Mouse (Mus musculus) liver, embryonic 15.5 days (tissue): ENCODE measurements around the gene Cwh43. TPM values are rescaled to one million over a fixed set of nuclear protein-coding genes. Genes with fewer than 3 reads are reported as not detected.
A peak's percentile ranks its signal among the peaks of the same experiment; 100 is the strongest.

Experiments
- ATAC-seq: fragments of 200-750 bp; cut with Nextera tagmentation; 2 replicates; pipeline ENCODE4 v1.8.0; 2017; ENCODE audit warnings: moderate number of reproducible peaks, mild to moderate bottlenecking, moderate library complexity; ENCODE audit not compliant: insufficient read depth
- H3K27ac ChIP-seq: fragments of 300-500 bp; sonication (generic); replicated peaks from 2 replicates; pipeline ENCODE4 v1.5.1; 2015; ENCODE audit warnings: mild to moderate bottlenecking, inconsistent platforms
- H3K27me3 ChIP-seq: fragments of 300-500 bp; sonication (generic); 2 replicates; pipeline ENCODE4 v1.6.1; 2015; ENCODE audit warnings: mild to moderate bottlenecking, inconsistent platforms
- H3K36me3 ChIP-seq: fragments of 300-500 bp; sonication (generic); replicated peaks from 2 replicates; pipeline ENCODE4 v1.6.1; 2015; ENCODE audit warnings: moderate library complexity, mild to moderate bottlenecking, inconsistent platforms
- H3K4me1 ChIP-seq: fragments of 300-500 bp; sonication (generic); replicated peaks from 2 replicates; pipeline ENCODE4 v1.6.1; 2015; ENCODE audit warnings: inconsistent platforms
- H3K4me2 ChIP-seq: fragments of 300-500 bp; sonication (generic); 2 replicates; pipeline ENCODE4 v1.6.1; 2015; ENCODE audit warnings: moderate library complexity, mild to moderate bottlenecking, inconsistent platforms
- H3K4me3 ChIP-seq: fragments of 300-500 bp; sonication (generic); replicated peaks from 2 replicates; pipeline ENCODE4 v1.5.1; 2015; ENCODE audit warnings: mild to moderate bottlenecking, inconsistent platforms
- H3K9ac ChIP-seq: fragments of 300-500 bp; sonication (generic); 2 replicates; pipeline ENCODE4 v1.6.1; 2015; ENCODE audit warnings: moderate library complexity, mild to moderate bottlenecking, inconsistent platforms
- H3K9me3 ChIP-seq: fragments of 300-500 bp; sonication (generic); replicated peaks from 2 replicates; pipeline ENCODE4 v1.6.1; 2016; ENCODE audit warnings: inconsistent platforms
- WGBS: fragments of 180-500 bp; shearing (Covaris S2); methylation state at CpG from one replicate; pipeline ENCODE4 v1.1.7; 2015; ENCODE audit warnings: mixed read lengths; ENCODE audit not compliant: insufficient replicate concordance; 5-methylcytosine and 5-hydroxymethylcytosine counted together
- polyA plus RNA-seq: library from polyadenylated mRNA; unstranded; fragments of >200 nt; fragmentation: Nextera tagmentation; extraction: Ambion mirVana; gene quantifications from 2 replicates; pipeline ENCODE4 v1.2.1, GENCODE M21; 2015

Cwh43 gene
- polyA plus RNA-seq, 1 experiment from 2014 or later, result not detected

DNA sequence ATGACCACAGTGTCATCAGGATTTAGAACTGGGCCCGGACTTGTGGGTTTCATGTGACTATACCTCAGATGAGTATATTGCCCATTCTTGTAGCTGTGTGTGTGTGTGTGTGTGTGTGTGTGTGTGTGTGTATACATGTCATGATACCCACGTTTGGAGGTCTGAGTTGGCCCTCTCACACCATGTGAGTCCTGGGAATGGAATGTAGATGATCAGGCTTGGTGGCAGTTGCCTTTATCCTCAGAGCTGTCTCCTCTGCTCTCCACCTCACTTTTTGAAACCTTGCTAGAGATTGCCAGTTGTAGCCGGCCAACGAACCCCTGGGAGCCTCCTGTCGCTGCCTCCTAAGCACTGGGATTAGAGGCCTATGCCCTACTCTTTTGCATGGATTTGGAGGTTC, 33.3 kb upstream of the Cwh43 start:
- 67% methylated on average over 5 of the region's 5 CpGs for WGBS
- H3K27ac ChIP-seq, result no peak overlapping the region
- no peak overlapping the region for H3K4me3 ChIP-seq
- no peak for ATAC-seq
- H3K9ac ChIP-seq, result no peak overlapping the region
- H3K4me1 ChIP-seq, result 0 out of 2 replicates have a peak, but pooled peaks cover 3% of the 10 kb centered on the region
- H3K27me3 ChIP-seq, result peaks cover 38% of the 10 kb centered on the region
- no peak overlapping the region for H3K4me2 ChIP-seq
- no peaks in the 10 kb centered on the region for H3K9me3 ChIP-seq
- H3K36me3 ChIP-seq, result no peaks in the 10 kb centered on the region

DNA sequence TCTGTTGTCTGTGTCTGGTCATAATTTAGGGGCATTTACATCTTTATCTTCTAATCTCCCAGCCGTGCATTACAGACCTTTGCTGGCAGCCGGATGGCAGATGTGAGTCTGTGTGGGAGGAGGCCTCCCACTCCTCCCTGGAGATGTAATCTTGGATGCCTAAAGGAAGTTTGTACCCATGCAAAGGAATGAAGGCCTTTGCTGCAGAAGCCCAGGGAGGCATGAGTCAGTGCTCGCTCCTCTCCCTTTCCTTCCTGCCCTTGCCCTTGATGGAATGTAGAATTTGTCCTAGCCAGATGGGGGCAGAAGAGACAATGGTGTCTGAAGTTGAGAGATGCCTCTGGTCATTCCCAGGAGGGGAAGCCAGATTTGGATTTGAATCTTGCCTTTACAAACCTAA, 32.7 kb upstream of the Cwh43 start:
- 0 out of 2 replicates have a peak, but pooled peaks cover 3% of the 10 kb centered on the region for H3K4me1 ChIP-seq
- no peaks in the 10 kb centered on the region for H3K36me3 ChIP-seq
- no peak overlapping the region for H3K9ac ChIP-seq
- H3K4me2 ChIP-seq, result no peak overlapping the region
- H3K9me3 ChIP-seq, result no peaks in the 10 kb centered on the region
- 24% methylated on average over 3 of the region's 3 CpGs for WGBS
- no peak overlapping the region for H3K4me3 ChIP-seq
- no peak overlapping the region for H3K27ac ChIP-seq
- ATAC-seq, result no peak
- H3K27me3 ChIP-seq, result peaks cover 32% of the 10 kb centered on the region

DNA sequence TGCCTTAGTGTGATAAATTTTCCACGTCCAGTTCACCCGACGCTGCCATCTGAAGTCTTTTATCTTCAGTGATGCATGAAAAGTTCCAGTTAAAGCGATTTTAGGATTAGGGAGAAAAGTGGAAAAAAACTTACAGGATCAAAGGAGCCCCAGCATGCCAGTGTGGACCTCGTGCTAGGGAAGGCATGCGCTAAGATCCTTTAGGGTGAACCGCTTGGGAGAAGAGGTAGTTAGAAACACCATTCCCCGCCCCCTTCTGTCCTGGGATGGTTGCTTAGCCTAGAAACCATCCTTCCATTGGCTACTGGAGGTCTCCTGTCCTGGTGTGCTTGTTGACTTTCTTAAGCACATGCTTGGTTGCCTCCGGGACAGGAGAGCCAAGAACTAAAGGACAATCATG, 29.8 kb upstream of the Cwh43 start:
- no peak overlapping the region for H3K4me2 ChIP-seq
- H3K9me3 ChIP-seq, result no peaks in the 10 kb centered on the region
- no peaks in the 10 kb centered on the region for H3K36me3 ChIP-seq
- no peaks in the 10 kb centered on the region for H3K4me1 ChIP-seq
- peaks cover 37% of the 10 kb centered on the region for H3K27me3 ChIP-seq
- no peak overlapping the region for H3K27ac ChIP-seq
- no peak overlapping the region for H3K9ac ChIP-seq
- WGBS, result 71% methylated on average over 9 of the region's 9 CpGs
- H3K4me3 ChIP-seq, result no peak overlapping the region
- ATAC-seq, result no peak

DNA sequence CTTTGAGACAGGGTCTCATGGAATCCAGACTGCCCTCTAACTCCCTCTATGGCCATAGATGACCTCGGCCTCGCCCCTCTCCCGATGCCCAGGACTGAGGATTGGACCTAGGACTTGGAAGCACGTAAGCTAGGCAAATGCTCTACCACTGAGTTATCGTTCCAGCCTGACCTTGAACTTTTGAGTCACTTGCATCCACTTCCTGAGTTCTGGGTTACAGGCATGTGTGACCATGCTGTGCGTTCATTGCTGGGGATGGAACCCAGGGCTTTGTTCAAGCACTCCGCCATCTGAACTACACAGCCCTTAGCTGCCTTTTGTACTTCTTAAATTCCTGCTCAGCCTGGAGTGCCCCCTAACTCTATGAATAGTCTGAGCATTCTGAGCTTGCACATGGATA, 29.4 kb upstream of the Cwh43 start:
- H3K27me3 ChIP-seq, result peaks cover 42% of the 10 kb centered on the region
- WGBS, result 74% methylated on average over 7 of the region's 7 CpGs
- no peaks in the 10 kb centered on the region for H3K36me3 ChIP-seq
- no peak overlapping the region for H3K4me2 ChIP-seq
- no peak overlapping the region for H3K27ac ChIP-seq
- no peaks in the 10 kb centered on the region for H3K9me3 ChIP-seq
- H3K9ac ChIP-seq, result no peak overlapping the region
- no peaks in the 10 kb centered on the region for H3K4me1 ChIP-seq
- no peak overlapping the region for H3K4me3 ChIP-seq
- ATAC-seq, result no peak

DNA sequence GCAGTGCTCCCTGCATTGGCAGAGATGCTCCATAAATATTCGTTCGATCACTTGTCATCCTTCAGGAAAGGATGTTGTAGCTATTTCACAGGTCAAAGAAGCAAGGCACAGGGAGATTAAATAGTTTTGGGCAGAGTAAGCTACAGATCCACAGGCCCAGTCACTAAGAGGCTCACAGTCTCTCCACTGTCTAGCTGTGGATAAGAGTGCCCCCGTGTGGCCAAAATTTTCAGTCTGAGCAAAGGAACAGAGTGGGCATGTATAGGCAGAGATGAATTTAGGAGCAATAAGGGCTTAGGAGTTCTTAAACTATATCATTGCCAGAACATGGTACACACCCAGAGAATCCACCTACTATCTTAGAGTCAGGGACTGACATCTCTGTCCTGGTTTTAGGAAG, 26.0 kb upstream of the Cwh43 start:
- peak; percentile 71 for ATAC-seq
- no peak overlapping the region for H3K4me3 ChIP-seq
- no peak overlapping the region for H3K9ac ChIP-seq
- H3K4me2 ChIP-seq, result no peak overlapping the region
- H3K9me3 ChIP-seq, result no peaks in the 10 kb centered on the region
- H3K27ac ChIP-seq, result no peak overlapping the region
- H3K27me3 ChIP-seq, result peaks cover 35% of the 10 kb centered on the region
- no peaks in the 10 kb centered on the region for H3K36me3 ChIP-seq
- 27% methylated on average over 3 of the region's 3 CpGs for WGBS
- no peaks in the 10 kb centered on the region for H3K4me1 ChIP-seq

DNA sequence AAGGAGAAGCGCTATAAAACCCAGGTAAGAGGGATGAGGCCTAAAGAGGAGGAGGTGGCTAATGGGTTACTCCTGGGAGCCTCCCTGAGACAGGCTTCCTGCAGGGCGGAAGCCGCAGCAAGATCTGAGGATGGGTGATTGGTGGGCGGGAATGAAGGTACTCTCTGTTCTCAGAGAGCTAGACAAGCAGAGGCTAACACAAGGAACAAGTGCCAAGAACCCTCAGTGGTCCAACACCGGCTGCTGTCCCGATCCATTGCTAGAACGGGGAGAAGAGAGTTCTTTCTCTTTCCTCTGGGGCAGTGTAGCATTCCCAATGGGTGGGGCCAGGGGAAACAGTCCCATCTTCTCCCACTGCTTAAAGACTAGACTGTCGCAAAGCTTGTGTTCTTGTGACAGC, 25.0 kb upstream of the Cwh43 start:
- Histone ChIP-seq H3K36me3 (no peaks in the 10 kb centered on the region), H3K27me3 (peaks cover 28% of the 10 kb centered on the region), H3K4me2 (no peak overlapping the region), H3K9me3 (no peaks in the 10 kb centered on the region), H3K27ac (no peak overlapping the region), H3K4me1 (no peaks in the 10 kb centered on the region), H3K4me3 (no peak overlapping the region), H3K9ac (no peak overlapping the region)
- WGBS, result 45% methylated on average over 8 of the region's 8 CpGs
- no peak for ATAC-seq

DNA sequence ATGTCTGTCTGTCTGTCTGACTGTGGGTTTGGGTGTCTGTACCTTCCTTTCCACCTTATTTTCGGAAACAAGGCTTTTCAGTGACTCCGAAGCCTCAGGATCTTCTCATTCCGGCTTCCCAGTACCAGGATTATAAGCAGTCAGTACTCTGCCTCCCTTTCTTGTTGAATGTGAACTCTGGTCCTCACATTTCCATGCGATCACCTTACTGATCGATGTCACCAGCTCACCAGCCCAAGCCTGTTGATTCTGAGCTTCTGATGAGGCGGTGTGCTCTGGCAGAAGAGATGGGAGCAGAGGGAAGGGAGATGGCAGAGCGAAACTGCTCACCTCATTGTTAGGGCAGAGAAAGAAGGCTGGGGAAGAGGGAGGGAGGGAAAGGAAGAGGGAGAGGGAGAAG, 24.4 kb upstream of the Cwh43 start:
- ATAC-seq, result no peak

DNA sequence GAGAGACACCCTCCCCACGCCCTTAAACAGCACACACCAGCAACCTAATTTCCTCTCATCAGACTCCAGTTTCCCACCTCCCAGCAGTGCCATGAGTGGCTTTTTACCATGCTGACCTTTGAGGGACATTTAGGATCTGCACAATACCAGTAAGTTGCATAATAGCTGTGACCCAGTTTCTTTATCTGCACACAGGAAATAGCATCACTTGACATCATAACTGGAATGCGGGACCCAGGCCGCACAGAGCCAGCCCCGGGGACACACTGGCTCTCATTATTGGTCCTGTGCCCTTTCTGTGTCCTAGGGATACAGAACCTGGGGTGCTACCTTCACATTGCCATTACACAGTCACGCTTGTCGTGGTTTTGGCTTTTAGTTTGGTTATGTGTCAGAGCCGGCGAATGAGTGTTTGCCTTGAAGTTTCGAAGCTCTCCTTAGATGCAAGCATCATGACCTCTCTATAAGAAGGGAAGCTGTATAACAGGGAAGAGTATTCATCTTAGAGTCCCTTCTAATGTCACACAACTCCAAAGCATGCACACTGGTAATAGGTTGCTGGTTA, 23.8 kb upstream of the Cwh43 start:
- 63% methylated on average over 9 of the region's 9 CpGs for WGBS
- no peak for ATAC-seq
- no peaks in the 10 kb centered on the region for H3K36me3 ChIP-seq

More for the DNA sequence above, 24.4 kb upstream of the Cwh43 start:
- Histone ChIP-seq H3K27me3 (peaks cover 21% of the 10 kb centered on the region), H3K27ac (no peak overlapping the region), H3K4me3 (no peak overlapping the region), H3K9me3 (no peaks in the 10 kb centered on the region), H3K36me3 (no peaks in the 10 kb centered on the region), H3K9ac (no peak overlapping the region), H3K4me1 (no peaks in the 10 kb centered on the region), H3K4me2 (no peak overlapping the region)
- WGBS, result 70% methylated on average over 7 of the region's 7 CpGs

DNA sequence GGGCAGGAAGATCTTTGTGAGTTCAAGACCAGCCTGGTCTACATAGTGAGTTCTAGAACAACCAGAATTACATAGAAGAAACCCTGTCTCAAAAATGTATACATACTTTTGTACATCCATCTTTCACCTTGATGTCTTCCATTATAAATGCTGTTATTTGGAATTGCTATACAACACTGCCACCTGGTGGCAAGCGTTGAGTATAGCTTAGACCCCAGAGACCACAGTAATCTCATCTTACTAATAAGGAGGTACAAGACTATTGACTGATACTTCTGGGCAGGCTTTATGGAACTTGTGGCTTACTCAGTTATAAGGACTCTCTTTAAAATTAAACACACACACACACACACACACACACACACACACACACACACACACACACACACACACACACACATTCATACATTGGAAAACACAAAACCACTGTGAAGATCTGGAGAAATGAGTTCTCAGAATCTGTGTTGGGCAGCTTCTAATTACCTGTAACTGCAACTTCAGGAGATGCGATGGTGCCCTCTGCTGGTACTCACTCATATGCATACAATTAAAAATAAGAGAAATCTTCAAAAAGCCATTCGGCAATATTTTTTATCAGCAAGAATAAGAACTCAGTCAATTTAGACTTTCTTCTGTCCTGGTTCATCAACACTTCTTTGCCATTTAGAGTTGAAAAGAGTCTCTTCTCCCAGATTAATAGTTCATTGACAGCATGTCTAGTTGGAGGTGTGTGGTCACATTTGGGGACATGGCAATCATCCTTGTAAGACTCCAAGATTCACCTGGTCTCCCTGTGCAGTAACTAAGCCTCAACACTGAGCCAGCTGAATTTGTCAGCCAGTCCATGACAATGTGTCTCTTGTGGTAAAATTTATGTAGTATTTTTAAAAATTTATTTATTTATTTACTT, 22.9 kb upstream of the Cwh43 start:
- Histone ChIP-seq H3K36me3 (no peaks in the 10 kb centered on the region), H3K27ac (no peak overlapping the region), H3K9ac (no peak overlapping the region), H3K4me1 (no peaks in the 10 kb centered on the region), H3K9me3 (no peaks in the 10 kb centered on the region), H3K4me2 (no peak overlapping the region), H3K27me3 (peaks cover 20% of the 10 kb centered on the region), H3K4me3 (no peak overlapping the region)
- no peak for ATAC-seq
- 23% methylated on average over 3 of the region's 3 CpGs for WGBS

More for the DNA sequence above, 23.8 kb upstream of the Cwh43 start:
- Histone ChIP-seq H3K4me2 (no peak overlapping the region), H3K4me1 (no peaks in the 10 kb centered on the region), H3K4me3 (no peak overlapping the region), H3K27me3 (peaks cover 20% of the 10 kb centered on the region), H3K9ac (no peak overlapping the region), H3K27ac (no peak overlapping the region), H3K9me3 (no peaks in the 10 kb centered on the region)

DNA sequence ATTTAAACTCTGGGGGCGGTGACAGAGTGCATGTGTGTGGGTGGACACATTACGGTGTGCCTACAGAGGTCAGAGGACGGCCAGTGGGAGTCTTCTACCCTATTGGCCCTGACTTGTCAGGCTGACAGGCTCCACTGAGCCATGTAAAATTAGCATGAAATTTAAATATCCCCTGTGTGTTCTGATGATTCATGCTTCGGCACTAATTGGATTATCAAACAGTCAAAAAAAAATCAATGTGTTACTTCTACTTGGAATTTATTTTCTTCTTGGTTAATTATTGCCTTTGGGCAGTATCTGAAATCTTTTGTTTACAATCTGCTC, 22.3 kb upstream of the Cwh43 start:
- no peak overlapping the region for H3K4me3 ChIP-seq
- H3K27ac ChIP-seq, result no peak overlapping the region
- H3K9ac ChIP-seq, result no peak overlapping the region
- H3K9me3 ChIP-seq, result no peaks in the 10 kb centered on the region
- 70% methylated on average over 4 of the region's 4 CpGs for WGBS
- no peaks in the 10 kb centered on the region for H3K4me1 ChIP-seq
- H3K4me2 ChIP-seq, result no peak overlapping the region
- ATAC-seq, result no peak
- peaks cover 20% of the 10 kb centered on the region for H3K27me3 ChIP-seq
- no peaks in the 10 kb centered on the region for H3K36me3 ChIP-seq

DNA sequence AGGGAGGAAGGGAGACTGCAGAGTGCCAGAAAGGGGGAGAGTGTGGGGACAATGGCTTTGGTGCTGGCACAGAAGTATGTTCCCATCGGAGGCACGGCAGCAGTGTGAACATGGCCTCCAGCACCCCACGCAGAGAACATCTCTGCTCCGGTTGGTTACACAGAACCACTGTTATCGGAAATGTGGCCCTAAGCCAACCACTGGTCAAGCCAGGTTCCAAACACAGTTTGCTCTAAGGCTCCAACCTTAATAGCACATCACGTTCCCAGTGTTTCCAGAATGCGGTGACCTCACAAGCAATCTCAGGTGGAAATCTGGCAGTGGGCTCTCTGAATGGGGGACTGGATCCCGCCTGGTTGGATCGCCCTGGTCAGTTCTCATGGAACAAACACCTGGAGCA, 12.8 kb upstream of the Cwh43 start:
- H3K9ac ChIP-seq, result no peak overlapping the region
- no peak overlapping the region for H3K4me2 ChIP-seq
- H3K4me1 ChIP-seq, result no peaks in the 10 kb centered on the region
- WGBS, result 75% methylated on average over 9 of the region's 9 CpGs
- H3K4me3 ChIP-seq, result no peak overlapping the region
- H3K27me3 ChIP-seq, result 0 out of 2 replicates have a peak, but pooled peaks cover 5% of the 10 kb centered on the region
- no peaks in the 10 kb centered on the region for H3K9me3 ChIP-seq
- no peaks in the 10 kb centered on the region for H3K36me3 ChIP-seq
- no peak for ATAC-seq
- H3K27ac ChIP-seq, result no peak overlapping the region
